ENCODE assay signal across 10 mouse cellular contexts in the genomic region with DNA sequence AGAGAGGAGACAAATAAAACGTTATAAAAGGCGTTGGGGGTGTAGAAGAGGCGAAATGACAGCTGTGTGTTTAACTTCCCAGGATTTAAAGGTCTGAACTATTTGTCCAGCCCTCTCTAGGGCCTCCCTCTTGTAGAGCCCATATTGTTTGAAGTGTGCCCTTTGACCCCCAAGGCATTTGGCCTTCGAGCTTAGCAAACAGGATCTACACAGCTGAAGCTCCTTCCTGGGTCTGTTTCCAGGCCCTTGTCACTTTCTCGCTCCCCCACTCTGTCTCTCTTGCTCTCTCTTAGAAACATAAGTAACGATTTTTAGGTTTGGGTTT.
DNase-seq lines count a peak whose midpoint lies in the region; ATAC-seq and TF ChIP-seq lines count a peak whose summit lies in the region.
"Had no signal": no experiment of that assay in that cellular context is flagged by ENCODE, and none has a peak within 500 bp of the region (broad histone marks: within the 10 kb centered on the region; RNA-seq: fewer than 3 reads in every experiment).

No protein-coding gene starts in this region.

- TF ChIP-seq POLR2A in embryonic fibroblast, embryonic 13.5 days (IDR thresholded peaks at IDR 0.05; ENCODE audit: low read depth, low read length) = no peak

- no peak overlapping the region for H3K9ac ChIP-seq in forebrain, postnatal 0 days
- H3K9ac ChIP-seq in neural tube, embryonic 11.5 days (ENCODE audit: low read length) = no peak overlapping the region
- H3K9ac ChIP-seq: forebrain, embryonic 15.5 days; hindbrain, embryonic 15.5 days had no signal

- no peaks in the 10 kb centered on the region for H3K36me3 ChIP-seq in forebrain, embryonic 10.5 days (replicated peaks)
- H3K36me3 ChIP-seq in forebrain, postnatal 0 days (ENCODE audit: insufficient read depth) = no peaks in the 10 kb centered on the region
- H3K36me3 ChIP-seq in neural tube, embryonic 11.5 days (ENCODE audit: control insufficient read depth, insufficient read depth, low read length) = no peaks in the 10 kb centered on the region
- H3K36me3 ChIP-seq: forebrain, embryonic 15.5 days; hindbrain, embryonic 15.5 days had no signal

- peaks cover 32% of the 10 kb centered on the region for H3K4me1 ChIP-seq in forebrain, embryonic 10.5 days
- no peaks in the 10 kb centered on the region for H3K4me1 ChIP-seq in forebrain, postnatal 0 days (ENCODE audit: insufficient read depth)
- H3K4me1 ChIP-seq in embryonic fibroblast, embryonic 13.5 days (ENCODE audit: control insufficient read depth, insufficient read depth, low read length) = 0 out of 2 replicates have a peak, but pooled peaks cover 3% of the 10 kb centered on the region
- H3K4me1 ChIP-seq in neural tube, embryonic 11.5 days (ENCODE audit: control insufficient read depth, insufficient read depth, low read length) = peaks cover 10% of the 10 kb centered on the region

- WGBS in forebrain, embryonic 10.5 days = 4% methylated on average over 6 of the region's 6 CpGs
- 24% methylated on average over 6 of the region's 6 CpGs for WGBS in forebrain, postnatal 0 days
- WGBS in neural tube, embryonic 11.5 days = 4% methylated on average over 6 of the region's 6 CpGs

- no peak overlapping the region for H3K4me2 ChIP-seq in forebrain, postnatal 0 days (ENCODE audit: low read depth)
- no peak overlapping the region for H3K4me2 ChIP-seq in neural tube, embryonic 11.5 days (ENCODE audit: low read depth)

- H3K27ac ChIP-seq in forebrain, embryonic 10.5 days = peak overlapping the region; percentile 82
- no peak overlapping the region for H3K27ac ChIP-seq in forebrain, postnatal 0 days (ENCODE audit: low read depth, low read length)
- H3K27ac ChIP-seq in left cerebral cortex, adult 2 months = peak overlapping the region; percentile 88
- peak overlapping the region; percentile 51 for H3K27ac ChIP-seq in embryonic fibroblast, embryonic 13.5 days (ENCODE audit: insufficient read depth, low read length)
- no peak overlapping the region for H3K27ac ChIP-seq in neural tube, embryonic 11.5 days (ENCODE audit: low read depth, low read length)
- H3K27ac ChIP-seq: forebrain, embryonic 15.5 days; hindbrain, embryonic 15.5 days had no signal

- H3K4me3 ChIP-seq in forebrain, embryonic 10.5 days = peak overlapping the region; percentile 39; the same call in 1 of the 2 replicates
- no peak overlapping the region for H3K4me3 ChIP-seq in forebrain, postnatal 0 days (ENCODE audit: low read depth, low read length)
- no peak overlapping the region for H3K4me3 ChIP-seq in left cerebral cortex, adult 2 months
- no peak overlapping the region for H3K4me3 ChIP-seq in embryonic fibroblast, embryonic 13.5 days (ENCODE audit: insufficient read depth, low read length)
- no peak overlapping the region for H3K4me3 ChIP-seq in neural tube, embryonic 11.5 days (ENCODE audit: low read depth, low read length)
- H3K4me3 ChIP-seq: forebrain, embryonic 15.5 days had no signal

- TF ChIP-seq CTCF in forebrain, postnatal 0 days (IDR thresholded peaks at IDR 0.05; ENCODE audit: low read depth) = no peak
- TF ChIP-seq CTCF in left cerebral cortex, adult 2 months (IDR thresholded peaks at IDR 0.05) = no peak
- no peak for TF ChIP-seq CTCF in embryonic fibroblast, embryonic 13.5 days (IDR thresholded peaks at IDR 0.05; ENCODE audit: borderline replicate concordance, insufficient read depth, low read length)

- no peak for ATAC-seq in forebrain, postnatal 0 days
- ATAC-seq in neural tube, embryonic 11.5 days (ENCODE audit: insufficient read depth, low FRiP score, low TSS enrichment) = no peak
- ATAC-seq: forebrain, embryonic 15.5 days had no signal

- peaks cover 11% of the 10 kb centered on the region; the same call in 1 of the 2 replicates for H3K27me3 ChIP-seq in forebrain, embryonic 10.5 days (ENCODE audit: poor library complexity, severe bottlenecking)
- no peaks in the 10 kb centered on the region for H3K27me3 ChIP-seq in forebrain, postnatal 0 days (ENCODE audit: insufficient read depth, low read length)
- no peaks in the 10 kb centered on the region for H3K27me3 ChIP-seq in neural tube, embryonic 11.5 days (ENCODE audit: control insufficient read depth, insufficient read depth, low read length)
- H3K27me3 ChIP-seq: forebrain, embryonic 15.5 days; hindbrain, embryonic 15.5 days had no signal

- peak; percentile 54 for DNase-seq in forebrain, embryonic 10.5 days (ENCODE audit: extremely low spot score, low spot score)
- DNase-seq in forebrain, postnatal 0 days = no peak
- no peak for DNase-seq in left cerebral cortex, adult 2 months (ENCODE audit: extremely low spot score in 1 of 2, low spot score in 2 of 2)
- no peak for DNase-seq in left cerebral cortex, adult 8-10 months (ENCODE audit: low spot score in 2 of 2)
- DNase-seq in neural tube, embryonic 11.5 days (ENCODE audit: low spot score) = peak; percentile 15
- DNase-seq in thymus, postnatal 14 days = no peak
- no peak for DNase-seq in urinary bladder, postnatal 10 days (ENCODE audit: low spot score)

- intact Hi-C loops in left cerebral cortex, adult 2 months (cut with DNase I) = loop anchor here (10.0 kb wide), 1 partner anchor 317 kb away; no protein-coding TSS in a partner anchor

- H3K9me3 ChIP-seq in forebrain, embryonic 10.5 days = no peaks in the 10 kb centered on the region
- H3K9me3 ChIP-seq in forebrain, postnatal 0 days (ENCODE audit: low read length) = no peaks in the 10 kb centered on the region
- H3K9me3 ChIP-seq in neural tube, embryonic 11.5 days (ENCODE audit: control insufficient read depth, low read length) = no peaks in the 10 kb centered on the region
- H3K9me3 ChIP-seq: forebrain, embryonic 15.5 days; hindbrain, embryonic 15.5 days had no signal

Comparison
In these comparisons a context has a peak if more than half of its experiments do, and no peak if none do; other contexts are left out.
1. DNase-seq: peak in forebrain, embryonic 10.5 days (single experiment) and neural tube, embryonic 11.5 days (single experiment); none in forebrain, postnatal 0 days (single experiment), left cerebral cortex, adult 2 months (0 of 2), left cerebral cortex, adult 8-10 months (0 of 2), thymus, postnatal 14 days (single experiment) and urinary bladder, postnatal 10 days (single experiment).
2. H3K27ac ChIP-seq: peak in forebrain, embryonic 10.5 days (single experiment), left cerebral cortex, adult 2 months (single experiment) and embryonic fibroblast, embryonic 13.5 days (single experiment); none in forebrain, postnatal 0 days (single experiment) and neural tube, embryonic 11.5 days (single experiment).